Mouse (Mus musculus) lung, embryonic 14.5 days (tissue): ENCODE data around the gene Exoc7. TPM values are rescaled to one million over a fixed set of nuclear protein-coding genes. Genes with fewer than 3 reads are reported as not detected.

Experiments
- ATAC-seq: fragments of 200-750 bp; cut with Nextera tagmentation; 2 replicates; pipeline ENCODE4 v1.8.0; 2017; ENCODE audit warnings: mild to moderate bottlenecking, moderate TSS enrichment, moderate library complexity; ENCODE audit not compliant: insufficient read depth
- DNase-seq: peaks from one replicate; pipeline ENCODE4 v3.0.0-alpha.2; 2015
- H3K27ac ChIP-seq: fragments of 300-500 bp; sonication (generic); 2 replicates; pipeline ENCODE4 v1.5.1; 2014; ENCODE audit warnings: low read depth, mild to moderate bottlenecking, moderate library complexity
- H3K27me3 ChIP-seq: fragments of 300-500 bp; sonication (generic); 2 replicates; pipeline ENCODE4 v1.6.1; 2014; ENCODE audit warnings: low read length, control low read depth; ENCODE audit not compliant: insufficient read depth
- H3K36me3 ChIP-seq: fragments of 300-500 bp; sonication (generic); 2 replicates; pipeline ENCODE4 v1.6.1; 2014; ENCODE audit warnings: control low read depth; ENCODE audit not compliant: insufficient read depth
- H3K4me1 ChIP-seq: fragments of 300-500 bp; sonication (generic); 2 replicates; pipeline ENCODE4 v1.6.1; 2014; ENCODE audit warnings: antibody characterized with exemption, control low read depth; ENCODE audit not compliant: insufficient read depth
- H3K4me2 ChIP-seq: fragments of 300-500 bp; sonication (generic); 2 replicates; pipeline ENCODE4 v1.6.1; 2014; ENCODE audit warnings: mild to moderate bottlenecking
- H3K4me3 ChIP-seq: fragments of 300-500 bp; sonication (generic); 2 replicates; pipeline ENCODE4 v1.5.1; 2014; ENCODE audit warnings: low read depth, low read length
- H3K9ac ChIP-seq: fragments of 300-500 bp; sonication (generic); 2 replicates; pipeline ENCODE4 v1.6.1; 2014
- H3K9me3 ChIP-seq: fragments of 300-500 bp; sonication (generic); 2 replicates; pipeline ENCODE4 v1.6.1; 2016; ENCODE audit warnings: low read depth, low read length, control low read depth
- CTCF ChIP-seq: IDR thresholded peaks from 2 replicates; pipeline ENCODE4 v1.5.1; 2016; ENCODE audit warnings: antibody characterized with exemption, low read depth
- WGBS: fragments of 180-500 bp; shearing (Covaris S2); extraction: QIAGEN DNeasy Blood & Tissue Kit; methylation state at CpG from one replicate; pipeline ENCODE4 v1.1.7; 2014; 5-methylcytosine and 5-hydroxymethylcytosine counted together
- polyA plus RNA-seq: library from polyadenylated mRNA; unstranded; fragments of >200 nt; fragmentation: Nextera tagmentation; extraction: Ambion mirVana; gene quantifications from 2 replicates; pipeline ENCODE4 v1.2.1, GENCODE M21; 2014

Gene Exoc7
- 63.7 and 68.4 TPM in 2 replicates for polyA plus RNA-seq

DNA sequence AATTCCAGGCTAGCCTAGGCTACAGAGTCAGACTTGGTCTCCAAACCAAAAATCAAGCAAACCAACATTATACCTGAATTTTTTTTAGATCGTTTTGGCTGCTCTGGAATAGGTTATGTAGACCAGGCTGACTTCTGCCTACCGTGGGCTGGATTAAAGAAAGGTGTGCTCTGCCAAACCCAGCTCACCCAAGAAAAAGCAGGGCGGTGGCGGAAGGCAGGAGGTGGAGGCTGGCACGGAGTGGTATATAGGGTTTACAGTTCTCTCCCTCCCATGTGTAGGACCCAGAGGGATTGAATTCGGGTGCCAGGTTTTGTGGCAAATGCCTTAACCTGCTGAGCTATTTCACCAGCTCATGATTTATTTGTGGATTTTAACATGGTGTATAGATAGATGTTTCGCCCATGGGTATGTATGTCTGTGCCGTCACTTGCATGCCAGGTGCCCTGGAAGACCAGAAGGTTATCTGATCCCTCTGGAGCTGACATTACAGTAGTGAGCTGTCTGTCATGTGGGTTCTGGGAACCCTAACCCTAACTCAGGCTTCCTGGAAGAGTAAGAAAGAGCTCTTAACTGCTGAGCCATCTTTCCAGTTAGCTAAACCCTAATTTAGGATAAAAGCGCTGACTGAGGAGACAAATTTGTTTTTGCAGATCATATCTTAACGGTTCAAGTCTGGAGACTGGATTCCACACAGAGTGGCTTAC is at the start of gene Exoc7:
Exoc7 (minus strand) TSS at position 215 of the 707 bp plus-strand sequence.
- Histone ChIP-seq H3K9me3 (no peaks in the 10 kb centered on the region), H3K27me3 (no peaks in the 10 kb centered on the region), H3K4me3 (peak within 1 kb of the TSS; percentile 74), H3K4me2 (peak within 1 kb of the TSS; percentile 85), H3K27ac (no peak within 1 kb of the TSS; the same call in 1 of the 2 replicates), H3K4me1 (peaks cover 4% of the 10 kb centered on the region), H3K9ac (peak within 1 kb of the TSS; percentile 71), H3K36me3 (peaks cover 27% of the 10 kb centered on the region)
- DNase-seq (no peak), ATAC-seq (peak; percentile 29; the same call in 1 of the 2 replicates)
- 79% methylated on average over 10 of the region's 10 CpGs for WGBS
- no peak for TF ChIP-seq CTCF

DNA sequence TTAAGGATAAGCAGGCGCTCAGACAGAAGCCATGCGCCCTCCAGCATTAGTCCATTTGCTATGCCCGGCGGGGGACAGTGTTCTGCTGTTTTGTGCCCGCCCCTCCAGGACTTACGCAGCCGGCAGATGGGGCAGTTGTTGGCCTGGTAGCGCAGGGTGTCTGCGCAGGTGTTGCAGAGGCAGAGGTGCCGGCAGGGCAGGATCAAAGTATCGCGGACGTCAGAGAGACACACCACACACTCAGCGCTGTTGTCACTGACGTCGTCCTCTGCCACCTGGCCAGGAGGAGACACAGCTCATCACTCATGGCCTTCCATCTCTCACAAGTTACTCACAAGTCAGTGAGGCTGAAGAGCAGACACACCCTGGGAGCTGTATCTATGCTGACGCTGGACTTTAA is 47.5 kb upstream of the Exoc7 start:
- no peak overlapping the region for H3K4me2 ChIP-seq
- no peak for TF ChIP-seq CTCF
- WGBS: 38% methylated on average over 17 of the region's 17 CpGs
- ATAC-seq (no peak), DNase-seq (no peak)
- H3K9ac ChIP-seq: no peak overlapping the region
- H3K9me3 ChIP-seq: no peaks in the 10 kb centered on the region
- H3K36me3 ChIP-seq: peaks cover 32% of the 10 kb centered on the region
- no peak overlapping the region for H3K27ac ChIP-seq
- no peaks in the 10 kb centered on the region for H3K27me3 ChIP-seq
- H3K4me1 ChIP-seq: no peaks in the 10 kb centered on the region
- H3K4me3 ChIP-seq: no peak overlapping the region

DNA sequence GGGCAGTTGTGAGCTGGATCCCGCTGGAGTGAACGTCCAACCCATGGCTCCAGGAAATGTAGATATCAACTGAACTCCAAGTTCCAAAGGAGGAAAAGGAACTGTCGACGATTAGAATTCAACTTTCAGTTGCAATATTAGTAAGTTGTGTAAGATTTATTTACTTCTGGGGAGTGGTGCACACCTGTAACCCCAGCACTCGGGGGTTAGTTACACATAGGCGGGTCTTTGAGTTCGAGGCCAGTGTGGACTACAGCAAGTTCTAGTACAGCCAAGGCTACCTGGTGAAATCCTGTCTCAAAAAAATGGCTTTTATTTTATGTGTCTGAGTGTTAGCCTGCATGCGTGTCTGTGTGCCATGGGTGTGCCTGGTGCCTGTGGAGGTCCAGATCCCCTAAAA is 46.5 kb upstream of the Exoc7 start:
- Histone ChIP-seq H3K9me3 (no peaks in the 10 kb centered on the region), H3K4me1 (no peaks in the 10 kb centered on the region), H3K27ac (no peak overlapping the region), H3K36me3 (peaks cover 30% of the 10 kb centered on the region), H3K27me3 (no peaks in the 10 kb centered on the region), H3K4me2 (no peak overlapping the region), H3K9ac (no peak overlapping the region), H3K4me3 (no peak overlapping the region)
- ATAC-seq: no peak
- no peak for TF ChIP-seq CTCF
- 81% methylated on average over 8 of the region's 8 CpGs for WGBS
- no peak for DNase-seq

DNA sequence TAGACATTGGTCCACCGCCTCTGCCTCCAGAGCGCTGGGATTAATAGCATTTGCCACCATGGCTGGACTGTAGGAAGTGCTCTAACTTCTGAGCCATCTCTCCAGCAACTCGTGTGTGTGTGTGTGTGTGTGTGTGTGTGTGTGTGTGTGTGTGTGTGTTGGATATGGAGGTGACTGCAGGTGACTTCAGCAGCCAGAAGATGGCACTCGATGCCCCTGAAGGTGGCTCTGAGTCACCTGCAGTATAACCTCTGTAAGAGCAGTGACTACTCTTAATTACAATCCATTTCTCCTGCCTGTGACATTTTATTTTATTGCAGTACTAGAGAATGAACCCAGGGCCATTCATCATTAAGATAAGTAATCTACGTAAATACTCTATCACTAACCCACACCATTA is 44.3 kb upstream of the Exoc7 start:
- Histone ChIP-seq H3K9ac (no peak overlapping the region), H3K4me2 (no peak overlapping the region), H3K27ac (no peak overlapping the region), H3K36me3 (peaks cover 40% of the 10 kb centered on the region), H3K9me3 (no peaks in the 10 kb centered on the region), H3K27me3 (no peaks in the 10 kb centered on the region), H3K4me3 (no peak overlapping the region), H3K4me1 (no peaks in the 10 kb centered on the region)
- ATAC-seq (no peak), DNase-seq (no peak)
- 84% methylated on average over 5 of the region's 5 CpGs for WGBS
- no peak for TF ChIP-seq CTCF

DNA sequence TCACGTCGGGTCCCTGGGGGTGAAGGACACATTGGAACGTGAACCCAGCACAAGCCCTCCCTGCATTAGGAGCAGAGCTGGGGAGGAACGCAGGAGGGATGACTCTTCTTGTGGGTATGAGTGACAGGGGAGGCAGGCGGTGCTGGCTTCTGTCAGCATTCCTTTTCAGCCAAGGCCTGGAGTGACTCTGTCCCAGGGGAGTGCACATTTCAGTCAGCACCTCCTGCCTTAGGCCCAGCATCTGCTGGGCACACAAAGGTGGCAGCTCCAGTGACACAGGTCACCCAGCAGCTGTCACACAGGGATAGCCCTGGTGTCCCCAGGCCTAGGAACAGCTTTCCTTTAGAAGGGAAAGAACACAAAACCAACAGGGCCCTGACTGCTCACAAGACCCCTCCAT is 40.9 kb upstream of the Exoc7 start:
- no peak for TF ChIP-seq CTCF
- Histone ChIP-seq H3K27me3 (no peaks in the 10 kb centered on the region), H3K4me1 (no peaks in the 10 kb centered on the region), H3K36me3 (peaks cover 34% of the 10 kb centered on the region), H3K9ac (no peak overlapping the region), H3K9me3 (no peaks in the 10 kb centered on the region), H3K27ac (no peak overlapping the region), H3K4me3 (no peak overlapping the region), H3K4me2 (no peak overlapping the region)
- 67% methylated on average over 5 of the region's 5 CpGs for WGBS
- ATAC-seq: no peak
- DNase-seq: no peak

DNA sequence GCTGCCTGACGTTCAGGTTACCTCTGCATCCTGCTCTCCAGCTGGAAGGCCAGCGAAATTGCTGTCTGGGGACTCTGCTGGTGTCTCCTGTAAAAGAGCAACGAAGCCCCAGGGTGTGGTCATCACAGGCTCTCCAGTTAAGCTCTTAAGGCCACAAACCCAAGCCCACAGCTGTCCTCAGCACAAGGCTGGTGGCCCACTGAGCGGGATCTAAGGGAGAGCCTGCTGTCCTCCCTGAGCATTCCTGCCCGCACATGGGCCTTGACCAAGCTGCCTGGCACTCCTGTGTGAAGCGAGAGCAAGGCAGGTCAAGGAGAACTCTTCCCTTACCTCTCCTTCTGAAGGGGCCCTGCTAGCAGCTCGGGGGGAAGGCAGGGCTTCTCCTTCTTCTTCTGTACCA is 40.0 kb upstream of the Exoc7 start:
- H3K9ac ChIP-seq: no peak overlapping the region
- no peak overlapping the region for H3K4me3 ChIP-seq
- no peak for TF ChIP-seq CTCF
- ATAC-seq (no peak), DNase-seq (no peak)
- no peaks in the 10 kb centered on the region for H3K27me3 ChIP-seq
- no peaks in the 10 kb centered on the region for H3K4me1 ChIP-seq
- H3K27ac ChIP-seq: no peak overlapping the region
- peaks cover 36% of the 10 kb centered on the region; the same call in 1 of the 2 replicates for H3K36me3 ChIP-seq
- H3K4me2 ChIP-seq: no peak overlapping the region
- WGBS: 77% methylated on average over 7 of the region's 7 CpGs
- H3K9me3 ChIP-seq: no peaks in the 10 kb centered on the region

DNA sequence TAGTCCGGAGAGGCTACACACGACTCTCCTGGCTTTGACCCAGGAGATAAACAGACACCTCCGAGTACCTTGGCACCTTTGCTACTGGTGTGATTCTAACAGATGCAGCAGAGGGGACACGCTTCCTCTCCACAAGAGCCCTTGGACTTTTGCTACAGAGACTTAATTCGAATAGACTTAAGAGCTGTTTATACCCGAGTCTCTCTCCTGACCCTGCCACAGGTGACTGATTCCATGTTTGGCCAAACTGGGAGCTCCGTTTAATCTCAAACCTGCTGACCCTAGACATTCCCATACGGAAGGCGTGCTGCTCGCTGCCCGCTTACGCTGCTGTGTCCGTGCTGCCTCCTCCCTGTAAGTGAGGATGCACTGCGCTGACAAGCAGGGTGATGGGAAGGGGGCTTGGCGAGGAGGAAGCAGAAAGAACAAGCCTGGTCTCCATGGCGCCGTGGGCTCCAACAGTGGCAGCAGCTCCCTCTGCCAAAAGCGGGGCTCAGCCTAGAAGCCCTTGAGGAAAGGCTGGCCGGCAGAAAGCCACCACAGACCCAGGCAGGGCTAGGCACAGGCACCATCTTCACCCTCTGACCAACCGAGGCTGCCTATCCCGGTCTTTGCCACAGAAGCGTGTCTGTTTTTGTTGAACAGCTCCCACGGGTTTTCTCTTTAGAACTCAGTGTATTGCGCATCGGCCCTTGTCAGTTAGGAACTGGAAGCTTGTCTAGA is 35.2 kb upstream of the Exoc7 start:
- Histone ChIP-seq H3K4me1 (no peaks in the 10 kb centered on the region), H3K9ac (no peak overlapping the region), H3K4me2 (no peak overlapping the region), H3K27me3 (no peaks in the 10 kb centered on the region), H3K36me3 (peaks cover 29% of the 10 kb centered on the region; the same call in 1 of the 2 replicates), H3K9me3 (no peaks in the 10 kb centered on the region), H3K27ac (no peak overlapping the region; the same call in 1 of the 2 replicates), H3K4me3 (no peak overlapping the region)
- DNase-seq: no peak
- no peak for TF ChIP-seq CTCF
- WGBS: 57% methylated on average over 25 of the region's 25 CpGs
- no peak for ATAC-seq
